Mouse (Mus musculus) cerebellum, postnatal 10 days (tissue): ENCODE data around the gene Sp8.
A peak's percentile ranks its signal among the peaks of the same experiment; 100 is the strongest.

ENCODE experiments used
- DNase-seq, 2 experiments: peaks; one replicate each; pipeline ENCODE4 v3.0.0; 2021; ENCODE audit warnings: mixed read lengths in 2 of 2

Gene Sp8

GRCm38 (mm10) chr12:118849203-118849861 is 3.2 kb downstream of the Sp8 start:
- DNase-seq, result peak; percentile 24 to 32

- DNase-seq, result peak; percentile 26 to 43
Measured at GRCm38 (mm10) chr12:118849996-118850395, 3.9 kb downstream of the Sp8 start.

- DNase-seq, result peak in 1 of 2 experiments; percentile 35
Measured at GRCm38 (mm10) chr12:118850851-118851410, 4.8 kb downstream of the Sp8 start.

- no peak for DNase-seq
Measured at GRCm38 (mm10) chr12:118853331-118853730, 7.2 kb downstream of the Sp8 start.

GRCm38 (mm10) chr12:118854401-118854800 is 8.3 kb downstream of the Sp8 start:
- DNase-seq, result peak in 1 of 2 experiments; percentile 12

- peak; percentile 83 to 87 for DNase-seq
Measured at GRCm38 (mm10) chr12:118854831-118855453, 8.8 kb downstream of the Sp8 start.

- peak in 1 of 2 experiments; percentile 4 for DNase-seq
Measured at GRCm38 (mm10) chr12:118856151-118856550, 10.0 kb downstream of the Sp8 start.

GRCm38 (mm10) chr12:118872673-118873072 is 26.5 kb downstream of the Sp8 start:
- no peak for DNase-seq

GRCm38 (mm10) chr12:118882790-118883189 is 36.7 kb downstream of the Sp8 start:
- no peak for DNase-seq

- no peak for DNase-seq
Measured at GRCm38 (mm10) chr12:118887964-118888363, 41.8 kb downstream of the Sp8 start.
